In genomic region chr16:93915338-93915849, GRCm38 (mm10) we compare ENCODE assay signal across 9 mouse cellular contexts. TPM values are rescaled to one million over a fixed set of nuclear protein-coding genes. Genes with fewer than 3 reads are reported as not detected.
DNase-seq lines count a peak whose midpoint lies in the region; ATAC-seq and TF ChIP-seq lines count a peak whose summit lies in the region.
"Had no signal": no experiment of that assay in that cellular context is flagged by ENCODE, and none has a peak within 500 bp of the region (broad histone marks: within the 10 kb centered on the region; RNA-seq: fewer than 3 reads in every experiment).

No protein-coding gene starts in this region.

- H3K4me3 ChIP-seq in forebrain, postnatal 0 days (ENCODE audit: low read depth, low read length) = no peak overlapping the region
- H3K4me3 ChIP-seq in forebrain, embryonic 15.5 days = no peak overlapping the region
- H3K4me3 ChIP-seq in liver, embryonic 12.5 days = no peak overlapping the region
- H3K4me3 ChIP-seq in lung, adult 2 months (replicated peaks; ENCODE audit: extremely low read depth, low read depth, low read length) = no peak overlapping the region
- no peak overlapping the region for H3K4me3 ChIP-seq in forebrain, embryonic 13.5 days
- H3K4me3 ChIP-seq: megakaryocyte, embryonic 14.5 days had no signal

- no peak for ATAC-seq in forebrain, postnatal 0 days
- ATAC-seq in forebrain, embryonic 15.5 days (replicated peaks) = no peak
- no peak for ATAC-seq in liver, embryonic 12.5 days
- no peak for ATAC-seq in forebrain, embryonic 13.5 days

- no peaks in the 10 kb centered on the region for H3K4me1 ChIP-seq in forebrain, postnatal 0 days (ENCODE audit: insufficient read depth)
- H3K4me1 ChIP-seq in forebrain, embryonic 15.5 days = no peaks in the 10 kb centered on the region
- peaks cover 23% of the 10 kb centered on the region for H3K4me1 ChIP-seq in liver, embryonic 12.5 days
- peaks cover 5% of the 10 kb centered on the region; the same call in 1 of the 2 replicates for H3K4me1 ChIP-seq in lung, adult 2 months (ENCODE audit: control insufficient read depth, insufficient read depth, low read length)
- 0 out of 2 replicates have a peak, but pooled peaks cover 3% of the 10 kb centered on the region for H3K4me1 ChIP-seq in forebrain, embryonic 13.5 days

- no peak overlapping the region for H3K9ac ChIP-seq in forebrain, postnatal 0 days
- no peak overlapping the region for H3K9ac ChIP-seq in forebrain, embryonic 15.5 days (replicated peaks)
- no peak overlapping the region for H3K9ac ChIP-seq in liver, embryonic 12.5 days
- H3K9ac ChIP-seq in forebrain, embryonic 13.5 days = no peak overlapping the region

- DNase-seq in forebrain, postnatal 0 days = no peak
- DNase-seq in liver = peak; percentile 55
- DNase-seq in adrenal gland, postnatal 36 days = peak; percentile 55 to 57
- peak; percentile 37 for DNase-seq in lung, adult 2 months
- peak; percentile 70 for DNase-seq in thymus, postnatal 25 days

- no peaks in the 10 kb centered on the region for H3K27me3 ChIP-seq in forebrain, postnatal 0 days (ENCODE audit: insufficient read depth, low read length)
- no peaks in the 10 kb centered on the region for H3K27me3 ChIP-seq in forebrain, embryonic 15.5 days
- peaks cover 12% of the 10 kb centered on the region for H3K27me3 ChIP-seq in liver, embryonic 12.5 days (replicated peaks)
- no peaks in the 10 kb centered on the region for H3K27me3 ChIP-seq in forebrain, embryonic 13.5 days

- peak; percentile 32; the same call in 1 of the 2 replicates for TF ChIP-seq CTCF in forebrain, postnatal 0 days (IDR thresholded peaks at IDR 0.05; ENCODE audit: low read depth)
- TF ChIP-seq CTCF in lung, adult 2 months (IDR thresholded peaks at IDR 0.05; ENCODE audit: insufficient read depth, low read length) = peak; percentile 63

- TF ChIP-seq POLR2A in lung, adult 2 months (IDR thresholded peaks at IDR 0.05; ENCODE audit: borderline replicate concordance, extremely low read depth, low read depth, low read length) = no peak

- WGBS in forebrain, postnatal 0 days = 37% methylated on average over 10 of the region's 10 CpGs
- whole genome bisulfite sequencing in forebrain, embryonic 15.5 days = 34% methylated on average over 10 of the region's 10 CpGs
- 39% methylated on average over 8 of the region's 10 CpGs for WGBS in liver, embryonic 12.5 days (ENCODE audit: insufficient replicate concordance)
- 32% methylated on average over 10 of the region's 10 CpGs for WGBS in lung, adult 2 months
- WGBS in forebrain, embryonic 13.5 days = 32% methylated on average over 10 of the region's 10 CpGs

- H3K9me3 ChIP-seq in forebrain, postnatal 0 days (ENCODE audit: low read length) = no peaks in the 10 kb centered on the region
- H3K9me3 ChIP-seq in forebrain, embryonic 15.5 days = no peaks in the 10 kb centered on the region
- H3K9me3 ChIP-seq in liver, embryonic 12.5 days (replicated peaks) = no peaks in the 10 kb centered on the region
- no peaks in the 10 kb centered on the region for H3K9me3 ChIP-seq in forebrain, embryonic 13.5 days (replicated peaks)

- no peak overlapping the region for H3K4me2 ChIP-seq in forebrain, postnatal 0 days (ENCODE audit: low read depth)
- no peak overlapping the region for H3K4me2 ChIP-seq in forebrain, embryonic 15.5 days (replicated peaks)
- no peak overlapping the region for H3K4me2 ChIP-seq in liver, embryonic 12.5 days
- no peak overlapping the region for H3K4me2 ChIP-seq in forebrain, embryonic 13.5 days

- no peaks in the 10 kb centered on the region for H3K36me3 ChIP-seq in forebrain, postnatal 0 days (ENCODE audit: insufficient read depth)
- H3K36me3 ChIP-seq in forebrain, embryonic 15.5 days = no peaks in the 10 kb centered on the region
- H3K36me3 ChIP-seq in liver, embryonic 12.5 days = no peaks in the 10 kb centered on the region
- H3K36me3 ChIP-seq in forebrain, embryonic 13.5 days (ENCODE audit: poor library complexity, severe bottlenecking) = no peaks in the 10 kb centered on the region

- no peak overlapping the region for H3K27ac ChIP-seq in forebrain, postnatal 0 days (ENCODE audit: low read depth, low read length)
- H3K27ac ChIP-seq in forebrain, embryonic 15.5 days (replicated peaks) = no peak overlapping the region
- H3K27ac ChIP-seq in liver, embryonic 12.5 days = no peak overlapping the region
- H3K27ac ChIP-seq in forebrain, embryonic 13.5 days = no peak overlapping the region

RNA-seq across cellular contexts. Expression of gene Chaf1b, which starts 31.7 kb away (rescaled TPM):
- 13.5 TPM in 2 replicates for total RNA-seq in forebrain, postnatal 0 days (2014; rRNA removed)
- polyA plus RNA-seq in forebrain, postnatal 0 days (2015; fragmentation: Nextera tagmentation; extraction: Ambion mirVana) = 21.1 and 25.2 TPM in 2 replicates
- 42.0 and 44.4 TPM in 2 replicates for polyA plus RNA-seq in forebrain, embryonic 15.5 days (2015; fragmentation: Nextera tagmentation; extraction: Ambion mirVana)
- 66.9 and 71.2 TPM in 2 replicates for polyA plus RNA-seq in liver, embryonic 12.5 days (2016; fragmentation: Nextera tagmentation; extraction: Ambion mirVana)
- 1 to 10 TPM; 3.0 to 3.9 TPM for total RNA-seq in adrenal gland, postnatal 36 days (2021)
- polyA plus RNA-seq in lung, adult 2 months (2012; rRNA removed) = 1.8 and 3.2 TPM in 2 replicates
- 70.0 and 74.4 TPM in 2 replicates for polyA plus RNA-seq in forebrain, embryonic 13.5 days (2015; fragmentation: Nextera tagmentation; extraction: Ambion mirVana)
